Mouse (Mus musculus) MEL (cell line): ENCODE measurements around the gene Gm498. TPM values are rescaled to one million over a fixed set of nuclear protein-coding genes. Genes with fewer than 3 reads are reported as not detected.

Experiments
- DNase-seq: peaks from one replicate; pipeline ENCODE4 v3.0.0; 2011; ENCODE audit warnings: low read depth, low spot score
- H3K27ac ChIP-seq: 2 replicates; pipeline ENCODE4 v1.5.1; 2012; ENCODE audit warnings: low read depth, mild to moderate bottlenecking, control low read depth, low read length, moderate library complexity; ENCODE audit not compliant: control insufficient read depth
- H3K27me3 ChIP-seq, 2 experiments: fragments of 150-350 bp in 1 of 2; sonication (generic) in 1 of 2; 2 replicates each; pipeline ENCODE4 v1.6.1; 2012; ENCODE audit warnings: low read length in 2 of 2, mild to moderate bottlenecking in 2 of 2, improper control_type of control experiment in 1 of 2, moderate library complexity in 1 of 2; ENCODE audit not compliant: insufficient read depth in 2 of 2, control insufficient read depth in 1 of 2
- H3K36me3 ChIP-seq, 2 experiments: 2 replicates each; pipeline ENCODE4 v1.6.1; 2012 to 2014; ENCODE audit warnings: low read length in 2 of 2, improper control_type of control experiment in 1 of 2, inconsistent platforms in 1 of 2, mild to moderate bottlenecking in 1 of 2; ENCODE audit not compliant: insufficient read depth in 2 of 2, control insufficient read depth in 1 of 2
- H3K4me1 ChIP-seq, 2 experiments: fragments of 150-350 bp in 1 of 2; sonication (generic) in 1 of 2; 2 replicates each; pipeline ENCODE4 v1.6.1; 2012; ENCODE audit warnings: low read length in 2 of 2, improper control_type of control experiment in 1 of 2, mild to moderate bottlenecking in 1 of 2; ENCODE audit not compliant: insufficient read depth in 2 of 2, control insufficient read depth in 1 of 2
- H3K4me3 ChIP-seq, 2 experiments: fragments of 150-350 bp in 1 of 2; sonication (generic) in 1 of 2; 2 replicates each; pipeline ENCODE4 v1.5.1; 2012; ENCODE audit warnings: low read depth in 2 of 2, low read length in 2 of 2, mild to moderate bottlenecking in 2 of 2, moderate library complexity in 2 of 2, control low read depth in 1 of 2, improper control_type of control experiment in 1 of 2; ENCODE audit not compliant: control insufficient read depth in 1 of 2, insufficient read depth in 1 of 2
- H3K79me2 ChIP-seq: 2 replicates; pipeline ENCODE4 v1.6.1; 2012; ENCODE audit warnings: mild to moderate bottlenecking, low read length, moderate library complexity; ENCODE audit not compliant: control insufficient read depth, poor library complexity, insufficient read depth
- H3K9ac ChIP-seq: 2 replicates; pipeline ENCODE4 v1.6.1; 2012; ENCODE audit warnings: low read depth, mild to moderate bottlenecking, control low read depth, low read length, moderate library complexity; ENCODE audit not compliant: control insufficient read depth, poor library complexity, severe bottlenecking
- H3K9me3 ChIP-seq: fragments of 150-350 bp; sonication (generic); replicated peaks from 2 replicates; pipeline ENCODE4 v1.6.1; 2012; ENCODE audit warnings: mild to moderate bottlenecking, low read length, improper control_type of control experiment, moderate library complexity; ENCODE audit not compliant: insufficient read depth
- BHLHE40 ChIP-seq: IDR thresholded peaks from 2 replicates; pipeline ENCODE4 v1.6.1; 2012; ENCODE audit warnings: low read depth, mild to moderate bottlenecking, inconsistent platforms, low read length, improper control_type of control experiment, borderline replicate concordance
- CHD1 ChIP-seq: IDR thresholded peaks from 2 replicates; pipeline ENCODE4 v1.6.1; 2012; ENCODE audit warnings: low read depth, mild to moderate bottlenecking, inconsistent platforms, low read length, improper control_type of control experiment
- ELF1 ChIP-seq: IDR thresholded peaks from 2 replicates; pipeline ENCODE4 v1.6.1; 2014; ENCODE audit warnings: low read depth, mild to moderate bottlenecking, inconsistent platforms, low read length, improper control_type of control experiment, moderate library complexity
- EP300 ChIP-seq, 2 experiments: IDR thresholded peaks; 2 replicates each; pipeline ENCODE4 v1.6.1; 2011; ENCODE audit warnings: improper control_type of control experiment in 2 of 2, low read length in 2 of 2, low read depth in 1 of 2, mild to moderate bottlenecking in 1 of 2
- ETS1 ChIP-seq: IDR thresholded peaks from 2 replicates; pipeline ENCODE4 v1.6.1; 2012; ENCODE audit warnings: low read depth, mild to moderate bottlenecking, inconsistent platforms, low read length, improper control_type of control experiment, moderate library complexity
- GATA1 ChIP-seq: IDR thresholded peaks from 2 replicates; pipeline ENCODE4 v1.6.1; 2011; ENCODE audit warnings: low read depth, low read length, improper control_type of control experiment
- JUND ChIP-seq: IDR thresholded peaks from 2 replicates; pipeline ENCODE4 v1.6.1; 2011; ENCODE audit warnings: low read depth, mild to moderate bottlenecking, improper control_type of control experiment, low read length
- KAT2A ChIP-seq: conservative IDR thresholded peaks from 2 replicates; pipeline ENCODE4 v1.6.1; 2012; ENCODE audit warnings: low read depth, low read length, improper control_type of control experiment, inconsistent platforms
- MAFK ChIP-seq: IDR thresholded peaks from 2 replicates; pipeline ENCODE4 v1.6.1; 2011; ENCODE audit warnings: low read depth, mild to moderate bottlenecking, low read length, improper control_type of control experiment, borderline replicate concordance
- MAX ChIP-seq: IDR thresholded peaks from 2 replicates; pipeline ENCODE4 v1.6.1; 2011; ENCODE audit warnings: low read length, improper control_type of control experiment
- MYC ChIP-seq: IDR thresholded peaks from 2 replicates; pipeline ENCODE4 v1.6.1; 2011; ENCODE audit warnings: low read depth, mild to moderate bottlenecking, low read length, improper control_type of control experiment, moderate library complexity
- POLR2A ChIP-seq, 2 experiments: IDR thresholded peaks; 2 replicates each; pipeline ENCODE4 v1.6.1; 2011 to 2012; ENCODE audit warnings: low read length in 2 of 2, mild to moderate bottlenecking in 2 of 2, control low read depth in 1 of 2, improper control_type of control experiment in 1 of 2, low read depth in 1 of 2, moderate library complexity in 1 of 2; ENCODE audit not compliant: control insufficient read depth in 1 of 2, insufficient read depth in 1 of 2, poor library complexity in 1 of 2
- POLR2AphosphoS2 ChIP-seq: IDR thresholded peaks from 2 replicates; pipeline ENCODE4 v1.6.1; 2011; ENCODE audit warnings: low read length, improper control_type of control experiment
- RCOR1 ChIP-seq: IDR thresholded peaks from 2 replicates; pipeline ENCODE4 v1.6.1; 2012; ENCODE audit warnings: low read depth, mild to moderate bottlenecking, inconsistent platforms, low read length, improper control_type of control experiment
- TBP ChIP-seq: IDR thresholded peaks from 2 replicates; pipeline ENCODE4 v1.8.0; 2011; ENCODE audit warnings: low read depth, low read length, improper control_type of control experiment
- TCF12 ChIP-seq: IDR thresholded peaks from 2 replicates; pipeline ENCODE4 v1.6.1; 2014; ENCODE audit warnings: low read depth, mild to moderate bottlenecking, inconsistent platforms, low read length, improper control_type of control experiment, moderate library complexity
- UBTF ChIP-seq: IDR thresholded peaks from 2 replicates; pipeline ENCODE4 v1.6.1; 2012; ENCODE audit warnings: low read depth, mild to moderate bottlenecking, inconsistent platforms, low read length, improper control_type of control experiment, moderate library complexity, borderline replicate concordance; ENCODE audit not compliant: insufficient read depth
- USF1 ChIP-seq: IDR thresholded peaks from 2 replicates; pipeline ENCODE4 v1.6.1; 2014; ENCODE audit warnings: low read depth, mild to moderate bottlenecking, inconsistent platforms, low read length, improper control_type of control experiment, moderate library complexity
- ZNF384 ChIP-seq: IDR thresholded peaks from 2 replicates; pipeline ENCODE4 v1.6.1; 2012; ENCODE audit warnings: low read depth, mild to moderate bottlenecking, inconsistent platforms, low read length, improper control_type of control experiment
- polyA plus RNA-seq, 2 experiments: library from polyadenylated mRNA; stranded (reverse) in 1 of 2; unstranded in 1 of 2; fragments of >175 nt in 1 of 2; fragments of >200 nt in 1 of 2; gene quantifications; 2 replicates each; pipeline versions ENCODE4 v1.2.1 to v1.2.4; 2012; ENCODE audit warnings: low replicate concordance in 2 of 2, low read depth in 1 of 2; ENCODE audit not compliant: insufficient read length in 2 of 2, insufficient read depth in 1 of 2, missing spikeins in 1 of 2
- total RNA-seq: library from RNA; depleted of rRNA; stranded (reverse); fragments of 300-350 nt; gene quantifications from 2 replicates; pipeline ENCODE4 v1.2.3, GENCODE M21; 2012

The Gm498 gene
- total and polyA plus RNA-seq, 3 experiments: not detected

DNA sequence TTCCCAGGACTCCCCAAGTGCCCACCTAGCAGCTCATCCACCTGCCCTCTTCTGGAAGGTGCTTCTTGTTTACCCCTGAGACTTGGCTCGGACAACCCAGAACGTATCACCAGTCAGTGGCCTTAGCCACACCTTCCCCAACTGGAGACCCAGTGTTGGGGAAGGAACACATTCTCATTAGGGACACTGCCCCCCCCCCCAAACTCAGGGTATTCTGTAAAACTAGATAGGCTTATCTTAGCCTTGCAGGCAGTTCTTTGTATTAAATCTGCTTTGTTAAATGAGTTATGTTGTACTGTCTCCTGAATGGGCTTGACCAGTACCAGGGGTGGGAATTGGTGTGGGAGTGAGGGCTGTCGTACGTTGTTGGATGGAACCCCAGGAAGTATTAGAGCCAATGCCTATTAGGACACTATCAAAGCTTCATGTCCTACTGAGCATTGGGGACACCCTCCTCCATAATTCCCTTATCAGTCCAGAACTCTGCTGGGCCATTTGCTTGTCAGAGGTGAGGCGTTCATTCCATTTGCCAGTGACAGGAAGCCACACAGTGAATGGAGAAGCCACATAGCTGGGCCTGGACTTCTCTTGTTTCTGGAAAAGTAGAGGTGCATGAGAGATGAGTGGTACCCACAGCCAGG lies 18.4 kb upstream of the Gm498 start (continued):
- TF ChIP-seq JUND: no peak
- no peak for TF ChIP-seq BHLHE40
- no peak for TF ChIP-seq MYC
- no peak for TF ChIP-seq POLR2AphosphoS2
- peak; percentile 44; the same call in 1 of the 2 replicates for TF ChIP-seq GATA1
- no peak for TF ChIP-seq ELF1
- no peak for TF ChIP-seq POLR2A (IDR thresholded peaks at IDR 0.05; ENCODE audit: control insufficient read depth in 1 of 2, insufficient read depth in 1 of 2, low read depth in 1 of 2, low read length in 2 of 2, poor library complexity in 1 of 2)
- TF ChIP-seq KAT2A: no peak
- no peak for TF ChIP-seq CHD1
- no peak for TF ChIP-seq UBTF
- TF ChIP-seq EP300 (IDR thresholded peaks at IDR 0.05; ENCODE audit: low read depth in 1 of 2, low read length in 2 of 2): peak; percentile 63 to 79
- TF ChIP-seq ETS1: peak; percentile 38; the same call in 1 of the 2 replicates
- no peak for TF ChIP-seq TBP
- no peak for TF ChIP-seq MAFK
- peak; percentile 57; the same call in 1 of the 2 replicates for TF ChIP-seq RCOR1

DNA sequence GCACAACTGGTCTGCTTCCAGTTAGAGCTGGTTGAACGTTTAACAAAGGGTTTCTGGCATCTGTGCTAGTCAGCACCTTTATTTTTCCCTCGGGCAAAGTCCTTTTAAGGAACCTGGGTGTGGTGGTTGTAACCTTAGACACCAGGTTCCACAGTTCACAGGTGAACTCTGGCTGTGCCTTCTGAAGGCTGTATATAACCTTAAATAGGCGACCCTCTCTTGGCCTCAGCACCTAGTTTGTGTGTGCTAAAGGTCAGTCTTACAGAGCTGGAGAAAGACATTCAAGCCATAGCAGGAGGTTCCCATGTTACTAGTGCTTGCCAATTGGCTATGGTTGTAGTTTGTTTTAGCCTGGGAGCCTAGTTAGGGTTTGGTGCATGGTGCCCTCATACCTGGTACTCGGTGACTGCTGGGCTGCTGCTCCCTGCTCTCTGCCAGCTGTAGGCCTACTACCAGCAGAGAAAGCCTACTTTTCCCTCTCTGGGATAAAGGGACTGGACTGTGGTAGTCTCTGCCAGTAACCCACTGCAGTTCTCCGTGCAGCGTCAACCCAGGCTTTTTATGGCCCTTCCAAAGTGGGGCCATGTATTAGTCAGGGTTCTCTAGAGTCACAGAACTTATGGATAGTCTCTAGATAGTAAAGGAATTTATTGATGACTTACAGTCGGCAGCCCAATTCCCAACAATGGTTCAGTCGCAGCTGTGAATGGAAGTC lies 17.7 kb upstream of the Gm498 start:
- TF ChIP-seq TCF12: no peak
- TF ChIP-seq RCOR1: no peak
- no peak for TF ChIP-seq ZNF384
- TF ChIP-seq MAX: no peak
- no peak for TF ChIP-seq USF1
- TF ChIP-seq ELF1: no peak
- no peak for TF ChIP-seq TBP
- Histone ChIP-seq H3K9ac (no peak overlapping the region), H3K36me3 (peaks cover 0 to 7% of the 10 kb centered on the region in 2 experiments; a peak in 2 of 4 replicates), H3K27ac (no peak overlapping the region), H3K4me3 (no peak overlapping the region), H3K79me2 (no peaks in the 10 kb centered on the region), H3K27me3 (no peaks in the 10 kb centered on the region), H3K4me1 (peaks cover 3 to 9% of the 10 kb centered on the region in 2 experiments; a peak in 3 of 4 replicates), H3K9me3 (no peaks in the 10 kb centered on the region)
- no peak for DNase-seq
